Mouse (Mus musculus) olfactory bulb, adult 2 months (tissue): ENCODE results near the gene Prkar1b. TPM values are rescaled to one million over a fixed set of nuclear protein-coding genes. Genes with fewer than 3 reads are reported as not detected.
A peak's percentile ranks its signal among the peaks of the same experiment; 100 is the strongest.

Source experiments
- H3K27ac ChIP-seq: fragments of 200-500 bp; 2 replicates; pipeline ENCODE4 v1.5.1; 2012; ENCODE audit warnings: low read depth, low read length; ENCODE audit not compliant: insufficient read depth
- H3K4me1 ChIP-seq: fragments of 200-500 bp; 2 replicates; pipeline ENCODE4 v1.6.1; 2012; ENCODE audit warnings: low read length; ENCODE audit not compliant: control insufficient read depth, insufficient read depth
- H3K4me3 ChIP-seq: fragments of 200-500 bp; 2 replicates; pipeline ENCODE4 v1.5.1; 2012; ENCODE audit warnings: mild to moderate bottlenecking, low read depth, low read length, moderate library complexity; ENCODE audit not compliant: insufficient read depth
- CTCF ChIP-seq: fragments of 200-500 bp; IDR thresholded peaks from 2 replicates; pipeline ENCODE4 v1.5.1; 2012; ENCODE audit warnings: low read depth, mild to moderate bottlenecking, low read length, moderate library complexity; ENCODE audit not compliant: insufficient read depth
- POLR2A ChIP-seq: fragments of 200-500 bp; IDR thresholded peaks from 2 replicates; pipeline ENCODE4 v1.6.1; 2012; ENCODE audit warnings: mild to moderate bottlenecking, low read depth, low read length, moderate library complexity; ENCODE audit not compliant: insufficient read depth
- WGBS: fragments of 180-500 bp; shearing (Covaris S2); methylation state at CpG from one replicate; pipeline ENCODE4 v1.1.7; 2018; 5-methylcytosine and 5-hydroxymethylcytosine counted together
- polyA plus RNA-seq: library from polyadenylated mRNA; stranded (reverse); fragments of >200 nt; gene quantifications from 2 replicates; pipeline ENCODE4 v1.2.4, GENCODE M21; 2012; ENCODE audit warnings: low replicate concordance; ENCODE audit not compliant: missing spikeins, insufficient read depth, insufficient read length

The Prkar1b gene
- polyA plus RNA-seq, 1 experiment, result not detected

DNA sequence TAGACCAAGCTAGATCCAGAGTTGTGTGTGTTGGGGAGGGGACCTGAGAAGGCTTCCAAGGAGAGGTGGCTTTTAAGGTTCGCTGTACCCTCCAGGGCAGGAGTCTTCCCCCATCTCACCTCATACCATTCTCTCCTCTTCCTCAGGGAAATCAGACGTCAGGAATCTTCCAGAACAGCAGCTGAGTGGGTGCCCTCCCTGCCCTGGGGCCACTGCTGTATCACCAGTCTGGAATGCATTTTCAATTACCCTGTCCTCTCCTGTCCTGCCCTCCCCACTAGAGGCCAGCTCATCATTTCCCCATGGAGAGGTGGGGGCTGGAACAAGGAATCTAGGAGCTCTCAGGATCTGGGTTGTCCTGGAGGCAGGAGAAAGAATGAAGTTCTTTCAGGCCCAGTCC, 139.2 kb downstream of the Prkar1b start:
- 87% methylated on average over 2 of the region's 2 CpGs for WGBS
- peaks cover 5% of the 10 kb centered on the region; the same call in 1 of the 2 replicates for H3K4me1 ChIP-seq
- H3K4me3 ChIP-seq, result no peak overlapping the region
- no peak overlapping the region for H3K27ac ChIP-seq
- TF ChIP-seq POLR2A (no peak), CTCF (no peak)

DNA sequence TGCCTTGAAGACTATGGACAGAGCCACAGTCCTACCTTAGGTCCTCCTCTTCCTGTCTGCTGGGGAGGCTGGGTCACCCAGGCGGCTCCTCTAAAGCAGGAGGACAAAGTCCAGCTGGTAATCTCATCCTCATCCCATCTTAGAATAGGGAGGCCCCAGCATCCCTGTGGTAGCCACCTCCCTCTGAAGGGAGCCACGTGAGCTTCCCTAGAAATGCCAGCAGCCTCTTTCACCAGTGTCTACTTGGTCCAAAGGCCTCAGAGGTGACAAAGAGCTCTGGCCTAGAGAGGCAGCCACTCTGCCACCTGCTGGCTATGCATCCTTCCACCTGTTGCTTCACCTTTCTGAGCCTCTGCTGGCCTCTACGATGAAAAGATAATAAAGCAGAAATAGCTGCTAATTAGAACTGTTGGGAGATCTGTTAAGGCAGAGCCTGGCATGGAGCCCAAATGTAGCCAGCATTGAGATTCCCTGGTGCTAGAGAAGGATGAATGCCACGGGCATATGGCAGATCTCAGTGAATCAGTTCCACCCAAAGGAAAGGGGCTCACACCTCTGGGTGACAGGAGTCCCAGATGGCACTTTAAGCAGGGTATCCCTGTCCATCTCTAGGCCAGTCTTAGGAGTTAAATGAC, 142.5 kb downstream of the Prkar1b start:
- H3K4me3 ChIP-seq, result no peak overlapping the region
- no peaks in the 10 kb centered on the region for H3K4me1 ChIP-seq
- H3K27ac ChIP-seq, result no peak overlapping the region
- WGBS, result 44% methylated on average over 4 of the region's 4 CpGs
- TF ChIP-seq CTCF (no peak), POLR2A (no peak)

DNA sequence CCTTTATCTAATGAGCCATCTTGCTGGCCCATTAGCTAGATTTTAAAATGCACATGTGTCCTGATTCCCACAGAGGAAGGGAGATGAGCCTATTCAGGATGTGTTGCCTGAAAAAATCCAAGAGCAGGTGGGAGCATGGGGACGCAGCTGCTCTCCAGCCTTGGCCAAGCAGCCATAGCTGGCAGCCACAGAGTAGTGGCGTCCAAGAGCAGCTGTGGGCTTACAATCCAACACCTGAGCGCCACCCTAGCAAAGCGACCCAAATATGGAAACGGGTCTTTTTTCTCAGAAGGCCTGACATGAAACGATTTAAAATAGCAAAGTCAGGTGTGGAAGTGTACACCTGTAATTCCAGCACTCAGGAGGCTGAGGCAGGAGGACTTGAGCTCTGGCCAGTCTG, 145.2 kb downstream of the Prkar1b start:
- Histone ChIP-seq H3K4me3 (no peak overlapping the region), H3K4me1 (no peaks in the 10 kb centered on the region), H3K27ac (no peak overlapping the region)
- WGBS, result 83% methylated on average over 6 of the region's 6 CpGs
- TF ChIP-seq POLR2A (no peak), CTCF (no peak)

GRCm38 (mm10) chr5:138999716-139000115, 150.1 kb downstream of the Prkar1b start:
- WGBS, result 80% methylated on average over 7 of the region's 7 CpGs
- no peak for TF ChIP-seq POLR2A
- no peak for TF ChIP-seq CTCF
- Histone ChIP-seq H3K4me1 (peaks cover 31% of the 10 kb centered on the region), H3K4me3 (no peak overlapping the region), H3K27ac (no peak overlapping the region)

GRCm38 (mm10) chr5:138997936-138998580, 151.7 kb downstream of the Prkar1b start:
- TF ChIP-seq POLR2A (no peak), CTCF (no peak)
- H3K4me1 ChIP-seq, result peaks cover 39% of the 10 kb centered on the region
- WGBS, result 2% methylated on average over 30 of the region's 30 CpGs
- H3K4me3 ChIP-seq, result peak overlapping the region; percentile 48
- peak overlapping the region; percentile 74; the same call in 1 of the 2 replicates for H3K27ac ChIP-seq

DNA sequence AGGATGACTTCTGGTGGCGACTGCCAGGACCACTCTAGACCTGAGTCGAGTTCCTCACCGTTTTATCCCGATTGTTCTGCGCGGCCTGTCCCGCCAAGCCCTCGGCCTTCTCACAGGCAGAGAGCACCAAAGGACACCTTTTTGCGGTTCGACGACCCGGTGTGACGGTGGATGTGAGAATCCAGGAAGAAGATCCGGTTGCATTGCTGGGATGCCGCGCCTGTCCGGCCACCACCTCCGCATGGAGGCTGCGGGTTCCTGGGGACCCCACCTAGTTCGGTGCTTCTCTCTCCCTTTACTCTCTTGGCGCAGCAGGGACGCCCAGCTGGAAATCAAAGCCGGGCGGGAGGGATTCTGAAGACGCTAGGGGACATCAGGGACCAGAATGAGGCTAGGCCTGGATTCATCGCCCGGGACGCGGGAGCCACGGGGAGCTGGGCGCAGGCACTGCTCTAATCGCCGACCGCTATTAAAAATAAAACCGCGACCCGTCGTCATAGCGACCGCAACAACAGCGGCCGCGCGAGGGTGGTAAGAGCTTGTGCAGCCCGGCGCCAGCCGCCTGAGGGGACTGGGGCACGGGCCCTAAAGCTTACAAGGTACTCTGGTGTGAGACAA, 152.5 kb downstream of the Prkar1b start, which contains the start of gene Pdgfa:
Gene Pdgfa (minus strand): TSS at position 200 of the 618 bp plus-strand sequence.
- Histone ChIP-seq H3K27ac (peak within 1 kb of the TSS; percentile 74), H3K4me1 (peaks cover 46% of the 10 kb centered on the region), H3K4me3 (peak within 1 kb of the TSS; percentile 74)
- no peak for TF ChIP-seq POLR2A
- no peak for TF ChIP-seq CTCF
- 10% methylated on average over 48 of the region's 48 CpGs for WGBS

DNA sequence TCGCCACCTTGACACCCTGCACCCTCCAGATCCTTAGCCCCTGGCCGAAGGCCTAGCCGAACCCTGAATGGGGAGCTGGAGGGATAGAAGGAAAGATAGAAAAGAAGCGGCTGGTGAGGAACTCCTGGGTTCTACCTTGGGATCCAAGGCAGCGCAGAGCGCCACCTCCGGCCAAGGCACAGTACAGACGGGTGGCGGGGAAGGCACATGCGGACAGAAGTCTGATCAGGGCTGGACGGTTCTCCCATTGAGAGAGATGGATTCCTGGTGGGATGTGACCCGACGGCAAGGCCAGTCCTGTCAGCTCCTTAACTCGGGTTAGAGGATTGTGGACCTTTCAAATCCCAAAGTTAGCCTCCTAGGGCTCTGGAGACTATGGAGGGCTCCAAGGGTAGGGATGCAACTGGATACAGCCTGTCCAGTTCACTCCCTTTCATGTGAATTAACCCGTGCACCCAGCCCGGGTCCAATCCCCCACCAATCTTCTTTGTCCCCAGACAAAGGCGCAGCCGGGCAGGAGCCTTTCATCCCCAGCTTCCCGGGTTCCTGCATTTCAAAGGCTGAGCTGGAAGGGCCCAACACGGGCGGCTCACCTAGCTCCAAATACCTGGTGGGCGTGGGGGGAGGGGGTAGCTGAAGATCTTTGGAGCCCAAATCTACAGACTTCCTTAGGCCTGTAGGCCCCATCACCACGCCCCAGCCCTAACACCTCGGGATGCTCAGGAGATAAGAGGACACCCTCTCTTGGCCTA, 153.3 kb downstream of the Prkar1b start:
- peaks cover 46% of the 10 kb centered on the region for H3K4me1 ChIP-seq
- peak overlapping the region; percentile 73; the same call in 1 of the 2 replicates for H3K27ac ChIP-seq
- 29% methylated on average over 24 of the region's 24 CpGs for WGBS
- no peak for TF ChIP-seq POLR2A
- TF ChIP-seq CTCF, result 0 out of 2 replicates have a peak, but pooled peaks have one; percentile 3
- H3K4me3 ChIP-seq, result peak overlapping the region; percentile 74

GRCm38 (mm10) chr5:138995721-138996311, 154.0 kb downstream of the Prkar1b start:
- peak overlapping the region; percentile 55; the same call in 1 of the 2 replicates for H3K27ac ChIP-seq
- 1% methylated on average over 47 of the region's 52 CpGs for WGBS

More at GRCm38 (mm10) chr5:138995721-138996311, 154.0 kb downstream of the Prkar1b start:
- TF ChIP-seq POLR2A (no peak; the same call in 1 of the 2 replicates), CTCF (peak; percentile 32; the same call in 1 of the 2 replicates)
- H3K4me1 ChIP-seq, result peaks cover 50% of the 10 kb centered on the region
- peak overlapping the region; percentile 74 for H3K4me3 ChIP-seq
